ENCODE assay signal across 13 mouse cellular contexts in genomic region chr4:105226351-105226750, GRCm38 (mm10).
A peak's percentile ranks its signal among the peaks of the same experiment; 100 is the strongest.
DNase-seq lines count a peak whose midpoint lies in the region; ATAC-seq lines count a peak whose summit lies in the region.
"Had no signal": no experiment of that assay in that cellular context is flagged by ENCODE, and none has a peak within 500 bp of the region (broad histone marks: within the 10 kb centered on the region; RNA-seq: fewer than 3 reads in every experiment).

No protein-coding gene starts in this region.

- peak; percentile 60 for ATAC-seq in frontal cortex, adult (ENCODE audit: low TSS enrichment)
- ATAC-seq: forebrain, embryonic 14.5 days; midbrain, embryonic 15.5 days had no signal

- no peak for DNase-seq in frontal cortex, postnatal 25 days (ENCODE audit: low spot score in 2 of 2)
- DNase-seq in left cerebral cortex, adult 18-20 months (ENCODE audit: low spot score in 2 of 2) = peak; percentile 9 to 23
- DNase-seq in left cerebral cortex, adult 8-10 months (ENCODE audit: low spot score in 2 of 2) = no peak
- peak; percentile 34 for DNase-seq in 3134 (ENCODE audit: extremely low read depth, insufficient read length, low spot score)
- peak; percentile 31 for DNase-seq in adrenal gland, postnatal 25 days
- DNase-seq in embryo, embryonic 9.5 days (ENCODE audit: extremely low spot score) = no peak
- no peak for DNase-seq in retina, postnatal 1 day
- DNase-seq: cerebellum, adult 9-11 months; layer of hippocampus, postnatal 36 days; thymus, postnatal 14 days had no signal

Comparison
In these comparisons a context has a peak if more than half of its experiments do, and no peak if none do; other contexts are left out.
1. DNase-seq: peak in left cerebral cortex, adult 18-20 months (2 of 2), 3134 (single experiment) and adrenal gland, postnatal 25 days (single experiment); none in frontal cortex, postnatal 25 days (0 of 2), left cerebral cortex, adult 8-10 months (0 of 2), embryo, embryonic 9.5 days (single experiment) and retina, postnatal 1 day (single experiment).